Mouse (Mus musculus): ENCODE data around the gene Usp43. TPM values are rescaled to one million over a fixed set of nuclear protein-coding genes. Genes with fewer than 3 reads are reported as not detected.

Gene Usp43
- total RNA-seq, 2 experiments from 2014 or later: 1.7 to 2.9 TPM

DNA sequence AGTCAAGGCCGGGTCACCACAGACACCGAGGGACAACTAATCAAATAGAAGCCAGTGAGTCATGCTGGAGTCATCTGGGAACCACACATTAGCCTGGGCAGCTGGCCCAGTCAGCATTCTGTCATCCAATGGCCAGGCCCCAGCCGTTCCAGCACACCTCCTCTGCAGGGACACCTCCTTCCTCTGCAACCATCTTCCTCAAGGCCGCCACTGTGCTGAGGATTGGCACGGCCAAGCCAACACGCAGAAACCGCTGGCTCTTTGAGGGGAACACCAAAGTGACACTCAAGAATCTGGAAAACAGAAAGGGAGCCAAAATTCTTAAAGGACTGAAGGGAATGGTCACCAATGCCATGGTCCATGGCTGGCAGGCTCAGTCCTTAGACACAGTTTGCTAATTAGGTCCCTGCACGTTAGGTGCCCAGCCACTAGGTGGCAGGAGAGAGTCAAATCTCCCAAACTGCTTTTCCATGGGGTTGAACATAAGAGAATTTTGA, 24.8 kb downstream of the Usp43 start:
- DNase-seq: peak; percentile 89

DNA sequence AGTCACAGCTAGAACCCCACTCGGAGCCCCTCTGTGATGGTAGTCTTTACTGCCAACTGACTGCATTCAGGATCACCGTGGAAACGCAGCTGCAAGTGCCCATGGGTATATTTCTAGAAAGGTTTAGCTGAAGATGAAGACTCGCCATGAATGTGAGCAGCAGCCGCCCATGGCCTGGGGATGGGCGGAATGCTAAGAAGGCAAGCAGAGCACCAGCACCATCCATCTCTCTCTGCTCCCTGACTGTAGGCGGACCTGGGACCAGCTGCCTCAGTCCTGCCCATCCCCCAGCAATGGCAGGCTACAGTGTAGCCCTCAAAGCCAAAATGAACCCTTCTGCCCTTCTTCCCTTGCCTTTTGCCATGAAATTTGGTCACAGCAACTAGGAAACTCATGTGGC, 26.3 kb downstream of the Usp43 start:
- no peak for DNase-seq

DNA sequence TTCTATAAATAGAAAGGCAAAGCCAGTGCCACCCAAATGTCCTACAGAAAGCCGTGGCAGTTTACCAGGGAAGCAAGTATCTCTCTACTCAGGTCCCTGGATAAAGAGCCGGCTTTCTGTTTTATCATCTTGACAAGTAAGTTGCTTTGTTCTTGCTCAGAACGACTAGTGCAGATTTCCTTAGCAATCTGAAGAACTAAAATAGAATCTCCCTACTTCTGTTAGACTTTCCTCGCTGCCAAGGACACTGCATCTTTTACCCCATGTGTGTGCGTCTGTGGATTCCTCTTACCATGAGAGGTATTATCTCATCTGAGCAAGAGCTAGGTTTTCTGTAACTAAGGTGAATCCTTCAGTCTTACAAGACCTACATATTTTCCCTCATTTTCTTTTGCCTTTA, 33.4 kb downstream of the Usp43 start:
- no peak for DNase-seq

DNA sequence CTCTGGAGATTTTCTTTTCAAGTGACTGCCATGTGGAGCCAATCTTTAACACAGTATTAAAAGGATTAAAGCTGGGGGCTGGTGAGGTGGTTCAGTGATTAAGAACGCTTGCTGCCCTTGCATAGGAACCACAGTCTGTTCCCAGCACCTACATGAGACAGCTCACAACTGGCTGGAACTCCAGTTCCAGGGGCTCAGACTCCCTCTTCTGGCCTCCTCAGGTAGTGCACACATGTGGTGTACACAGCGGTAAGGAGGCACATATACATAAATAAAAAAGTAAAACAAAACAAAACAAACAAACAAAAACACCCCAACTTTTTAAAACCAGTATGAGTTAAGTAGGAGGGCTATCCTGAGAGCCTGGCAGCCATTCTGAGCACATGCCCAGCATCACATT, 36.0 kb downstream of the Usp43 start:
- no peak for DNase-seq

DNA sequence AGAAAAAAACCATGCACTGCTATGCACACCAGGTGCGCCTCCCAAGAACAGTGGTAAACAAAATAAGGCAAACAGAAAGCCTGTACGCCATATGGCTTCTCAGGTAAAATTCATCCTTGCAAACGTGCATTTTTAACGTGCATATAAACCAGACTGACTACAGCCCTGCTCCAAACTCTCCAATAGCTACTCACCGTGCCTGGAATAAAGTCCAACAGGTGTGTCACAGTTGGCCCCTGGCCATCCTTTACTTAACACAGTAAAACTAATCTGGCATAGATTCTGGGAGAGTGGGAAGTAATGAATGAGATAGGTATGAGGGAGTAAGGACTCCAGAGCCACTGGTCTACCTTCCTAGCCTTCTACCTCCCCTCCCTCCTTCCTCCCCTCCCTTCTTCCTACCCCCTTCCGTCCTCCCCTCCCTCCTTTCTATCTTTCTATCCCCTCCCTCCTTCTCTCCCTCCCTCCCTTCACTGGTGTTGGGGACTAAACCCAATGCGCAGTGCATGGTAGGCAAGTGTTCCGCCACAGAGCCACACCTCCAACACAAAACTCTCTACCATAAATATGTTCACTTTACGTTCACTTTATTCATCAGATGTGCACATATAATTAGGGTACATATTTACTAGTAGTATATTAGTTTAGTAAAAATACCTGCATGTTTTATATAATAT, 56.3 kb downstream of the Usp43 start:
- no peak for DNase-seq

DNA sequence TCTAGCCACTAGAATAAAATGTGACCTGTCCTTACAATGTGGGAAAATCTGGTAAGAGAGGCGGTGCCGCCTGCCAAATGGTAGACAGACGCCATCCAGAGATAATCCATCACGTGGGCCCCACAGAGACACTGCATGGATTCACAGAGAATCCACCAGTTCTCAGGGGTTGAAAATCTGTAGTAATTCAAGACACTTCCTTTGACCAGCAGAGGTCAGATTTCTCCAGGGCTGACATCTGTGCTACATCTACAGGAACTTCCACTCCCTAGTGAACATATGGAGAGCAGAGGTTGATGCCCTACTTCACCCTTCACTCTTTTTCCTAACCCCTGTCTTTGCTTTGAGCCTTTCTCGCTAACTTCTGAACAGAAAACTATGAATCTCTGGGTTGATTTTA, 56.9 kb downstream of the Usp43 start:
- no peak for DNase-seq

DNA sequence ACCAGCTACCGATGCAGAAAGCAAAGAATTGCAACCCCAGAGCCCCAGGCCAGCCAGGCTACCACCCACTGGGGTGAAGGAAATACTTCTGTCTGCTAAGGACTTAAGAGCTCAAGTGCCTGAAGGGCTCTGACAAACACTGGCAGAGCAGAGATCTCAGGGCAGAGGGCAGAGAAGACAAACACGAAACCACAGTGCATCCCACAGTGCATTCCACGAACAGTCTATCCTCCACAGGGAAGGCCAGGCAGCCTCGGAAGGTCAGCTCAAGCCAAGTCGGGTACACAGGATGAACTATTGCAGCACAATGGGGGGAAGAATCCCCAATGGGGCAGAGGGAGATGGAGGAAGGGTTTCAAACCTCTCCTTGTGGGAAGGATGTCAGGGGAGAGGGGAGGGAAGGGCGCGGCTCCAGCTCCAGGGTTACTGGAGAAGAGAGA, 60.5 kb downstream of the Usp43 start:
- DNase-seq: no peak

DNA sequence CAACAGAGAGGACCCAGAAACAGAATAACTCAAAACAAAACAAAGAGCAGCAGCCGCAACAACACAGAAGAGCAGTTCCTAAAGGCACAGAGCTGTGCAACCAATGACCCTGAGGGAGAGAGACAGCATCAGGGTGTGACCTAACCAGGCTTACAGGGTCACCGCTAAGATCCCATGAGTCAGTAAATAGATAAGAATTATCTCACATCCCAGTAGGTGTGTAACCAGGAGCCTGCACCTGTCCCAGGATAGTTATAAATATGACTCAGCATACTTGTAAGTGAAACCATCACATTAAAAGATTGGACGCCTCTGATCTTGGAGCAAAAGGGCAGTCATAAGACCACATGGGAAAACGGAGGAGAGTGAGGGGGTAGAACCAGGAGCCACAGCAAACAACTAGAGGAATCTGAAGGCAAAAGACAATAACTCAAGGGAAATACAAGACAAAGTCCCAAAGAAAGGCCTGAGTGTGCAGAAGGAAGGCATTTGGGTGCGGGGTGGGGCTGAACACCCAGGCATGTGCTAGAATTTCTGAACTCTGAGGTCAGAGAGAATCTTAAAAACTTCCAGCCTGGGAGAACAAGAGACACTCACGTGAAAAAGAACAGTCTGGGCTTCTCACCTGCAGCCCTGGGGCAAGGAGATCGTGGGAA, 61.1 kb downstream of the Usp43 start:
- DNase-seq: no peak

DNA sequence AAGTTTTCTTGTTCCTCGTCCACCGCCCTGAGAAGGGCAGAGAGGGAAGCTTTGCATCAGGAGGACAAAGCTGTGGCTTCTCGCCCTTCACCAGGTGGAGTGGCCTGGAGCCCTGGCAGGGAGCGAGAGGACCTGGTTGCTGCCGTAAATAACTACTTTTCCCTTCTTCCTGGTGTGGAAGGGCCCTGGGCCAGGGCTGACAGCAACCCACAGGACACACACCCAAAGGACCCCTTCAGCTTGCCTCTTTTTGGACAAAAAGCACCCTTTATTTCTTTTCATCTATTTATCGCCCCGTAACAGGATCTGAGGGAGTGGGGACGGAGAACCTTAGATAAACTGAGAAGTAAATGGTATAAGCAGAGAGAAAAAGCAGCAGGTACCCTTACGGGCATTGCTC, 63.4 kb downstream of the Usp43 start:
- no peak for DNase-seq

DNA sequence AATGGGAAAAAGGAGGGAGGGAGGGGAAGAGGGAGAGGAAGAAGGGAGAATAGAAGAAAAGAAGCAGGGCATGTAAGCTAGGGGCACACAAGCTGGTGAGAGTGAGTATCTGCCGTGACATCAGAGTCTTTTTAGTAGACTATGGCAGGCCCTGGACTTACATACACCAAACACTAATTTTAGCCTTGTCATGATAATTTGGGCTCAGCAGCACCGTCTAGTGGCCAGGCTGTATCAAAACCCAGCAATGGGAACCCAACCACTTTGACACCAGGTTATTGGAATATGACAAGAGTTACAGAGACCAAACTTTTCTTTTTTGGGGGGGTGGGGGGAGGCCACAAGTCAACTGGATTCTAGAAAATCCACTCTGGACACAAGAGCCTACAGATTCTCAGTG, 66.9 kb downstream of the Usp43 start:
- peak; percentile 56 for DNase-seq

DNA sequence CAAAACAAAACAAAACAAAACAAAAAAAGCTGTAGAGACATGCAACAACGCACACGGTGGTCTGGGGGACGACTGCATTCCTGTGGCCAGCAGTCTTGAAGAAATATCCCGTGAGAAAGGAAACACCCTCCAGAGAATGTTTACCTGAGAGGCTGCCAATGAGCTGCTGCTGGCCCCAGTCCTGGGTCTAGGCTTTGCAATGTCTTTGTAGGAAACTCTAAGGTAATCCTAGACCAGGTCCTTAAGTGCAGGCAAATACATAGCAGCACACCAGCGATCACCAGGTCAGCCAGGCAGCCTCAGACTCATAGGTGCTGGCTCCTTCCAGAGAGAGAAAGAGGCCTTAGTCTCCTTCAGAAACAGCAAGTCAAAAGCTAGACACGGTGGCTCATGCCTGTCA, 68.0 kb downstream of the Usp43 start:
- DNase-seq: no peak

DNA sequence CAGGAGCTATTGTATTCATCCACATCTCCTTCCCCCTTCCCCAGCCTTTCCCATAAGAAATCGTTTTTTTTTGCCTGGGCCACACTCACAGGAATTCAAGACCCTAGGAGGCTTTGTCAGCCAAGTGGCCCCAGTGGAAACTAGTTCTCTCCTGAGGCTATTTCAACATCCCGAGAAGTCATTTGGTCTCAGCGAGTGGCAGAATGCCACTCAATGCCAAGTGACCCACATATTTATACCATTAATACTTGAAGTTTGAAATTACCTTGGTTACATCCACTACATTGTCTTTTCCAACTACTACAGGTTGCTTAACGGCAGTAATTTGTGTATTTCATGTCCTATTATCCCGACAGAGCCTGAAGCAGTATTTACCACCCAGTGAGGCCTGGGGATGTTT, 70.2 kb downstream of the Usp43 start:
- no peak for DNase-seq

DNA sequence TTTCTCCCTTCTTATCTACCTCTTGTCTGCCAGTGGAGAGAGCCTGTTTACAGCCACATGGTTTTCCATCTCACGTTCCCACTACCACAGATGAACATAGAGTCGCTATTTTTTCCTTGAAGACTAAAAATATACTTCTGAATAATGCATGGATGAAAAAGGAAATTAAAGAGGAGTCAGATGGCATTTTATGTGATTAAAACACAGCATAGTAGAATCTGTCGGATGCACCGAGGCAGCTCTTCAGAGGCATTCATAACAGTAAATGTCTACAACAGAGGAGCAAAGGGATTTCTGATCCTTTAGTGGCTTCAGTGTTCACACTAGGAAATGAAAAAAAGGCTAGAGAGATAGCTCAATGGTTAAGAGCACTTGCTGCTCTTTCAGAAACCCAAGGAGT, 76.8 kb downstream of the Usp43 start:
- no peak for DNase-seq

DNA sequence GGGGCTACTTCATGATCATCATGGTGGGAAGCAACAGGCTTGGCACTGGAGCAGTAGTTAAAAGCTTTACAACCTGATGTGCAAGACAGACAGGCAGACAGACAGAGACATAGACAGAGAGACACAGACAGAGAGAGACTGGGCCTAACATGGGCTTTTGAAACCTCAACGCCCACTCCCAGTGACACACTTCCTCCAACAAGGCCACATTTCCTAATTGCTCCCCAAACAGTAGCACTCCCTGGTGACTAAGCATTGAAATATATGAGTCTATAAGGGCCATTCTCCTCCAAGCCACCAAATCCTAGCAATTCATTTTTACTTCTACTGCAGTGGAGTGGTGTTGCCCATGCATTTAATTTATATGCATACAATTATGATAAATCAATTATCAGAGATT, 82.1 kb downstream of the Usp43 start:
- DNase-seq: no peak

DNA sequence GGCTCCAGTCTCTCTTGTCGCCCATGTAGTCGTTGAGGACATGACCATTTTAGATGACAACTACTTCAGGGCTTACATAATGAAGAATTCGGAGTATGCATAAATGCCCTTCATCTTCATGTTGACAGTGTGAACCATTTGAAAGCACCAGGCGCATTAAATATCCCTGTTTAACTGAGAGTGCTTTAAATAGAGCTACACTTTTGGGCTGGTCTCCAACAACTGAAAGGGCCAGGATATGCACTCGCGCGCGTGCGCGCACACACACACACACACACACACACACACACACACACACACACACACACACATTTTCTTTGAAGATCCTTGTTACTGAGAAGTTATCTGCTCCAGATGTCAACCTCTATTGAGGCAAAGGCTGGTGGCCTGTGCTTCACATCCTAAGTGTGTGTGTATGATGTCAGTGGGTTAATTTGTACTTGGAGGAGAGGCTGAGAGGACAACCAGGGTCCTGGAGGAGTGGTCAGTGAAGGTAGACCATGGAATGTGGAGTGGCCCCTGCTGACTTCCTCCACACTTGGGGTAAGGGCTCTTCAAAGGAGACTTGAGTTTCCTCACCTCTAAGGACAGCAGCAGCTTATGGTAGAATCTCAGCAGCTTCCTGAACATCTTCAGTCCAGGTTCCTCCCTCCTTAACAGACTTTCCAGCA, 86.4 kb downstream of the Usp43 start:
- no peak for DNase-seq

DNA sequence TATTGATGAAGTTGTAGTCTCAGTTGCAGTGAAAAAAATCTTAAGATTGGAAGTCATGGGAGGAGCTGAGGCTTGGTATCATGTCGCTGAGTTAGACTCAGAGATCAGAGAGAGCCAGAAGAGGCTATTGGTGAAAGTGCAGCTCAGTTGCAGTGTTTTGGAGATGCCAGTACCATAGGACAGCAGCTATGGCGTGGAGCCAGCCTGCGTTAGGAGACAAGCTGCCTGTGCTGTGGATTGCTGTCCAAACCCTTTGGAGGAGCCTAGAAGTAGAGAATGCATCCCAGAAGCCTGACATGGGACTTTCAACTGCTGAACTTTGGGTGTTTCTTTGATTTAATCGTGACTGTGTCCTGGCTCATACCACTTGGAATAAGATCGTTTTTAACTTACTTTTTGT, 90.1 kb downstream of the Usp43 start:
- no peak for DNase-seq

DNA sequence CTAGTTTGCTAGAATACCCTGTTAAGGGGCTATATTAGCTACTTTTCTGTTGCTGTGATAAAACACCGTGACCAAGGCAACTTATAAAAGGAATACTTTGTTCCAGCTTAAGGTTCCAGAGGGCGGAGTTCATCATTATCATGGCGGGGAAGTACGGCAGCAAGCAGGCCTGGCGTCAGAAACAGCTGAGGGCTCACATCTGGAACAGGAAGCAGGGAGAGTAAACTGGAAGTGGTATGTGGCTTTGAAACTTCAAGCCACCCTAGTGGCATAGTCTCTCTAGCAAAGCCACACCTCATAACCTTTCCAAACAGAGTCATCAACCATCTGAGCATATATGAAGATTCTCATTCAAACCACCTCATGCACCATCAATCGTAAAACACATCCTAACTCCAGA, 92.4 kb downstream of the Usp43 start:
- no peak for DNase-seq

DNA sequence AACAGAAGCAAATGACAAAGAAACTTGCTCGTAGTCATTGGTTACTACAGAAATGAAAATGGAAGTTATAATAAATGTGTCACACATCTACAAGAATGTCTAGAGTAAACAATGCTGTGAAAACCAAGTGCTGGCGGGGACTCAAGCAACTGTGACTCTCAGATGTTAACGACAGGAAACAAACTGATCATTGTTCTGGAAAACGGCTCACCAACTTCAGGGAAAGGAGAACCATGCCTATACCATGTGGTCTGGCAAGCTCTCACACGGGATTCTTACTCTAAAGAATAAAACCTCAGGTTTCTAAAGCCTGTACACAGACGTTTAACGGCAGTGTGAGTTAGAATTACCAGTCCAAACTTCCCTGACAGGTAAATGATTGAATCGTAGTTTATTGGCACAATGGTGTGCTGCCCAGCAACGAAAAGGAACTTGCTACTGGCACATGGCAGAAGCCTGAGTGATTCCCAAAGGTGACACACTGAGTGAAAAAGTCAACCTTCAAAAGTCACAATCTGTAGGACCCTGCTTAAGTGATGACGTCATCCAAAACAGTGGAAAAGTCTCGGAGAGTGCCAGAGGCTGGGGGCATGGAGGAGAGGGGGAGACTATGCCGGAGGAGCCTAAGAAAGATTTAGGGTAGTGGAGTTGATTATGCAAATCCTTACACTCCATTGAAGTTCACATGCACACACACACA, 93.4 kb downstream of the Usp43 start:
- DNase-seq: no peak

DNA sequence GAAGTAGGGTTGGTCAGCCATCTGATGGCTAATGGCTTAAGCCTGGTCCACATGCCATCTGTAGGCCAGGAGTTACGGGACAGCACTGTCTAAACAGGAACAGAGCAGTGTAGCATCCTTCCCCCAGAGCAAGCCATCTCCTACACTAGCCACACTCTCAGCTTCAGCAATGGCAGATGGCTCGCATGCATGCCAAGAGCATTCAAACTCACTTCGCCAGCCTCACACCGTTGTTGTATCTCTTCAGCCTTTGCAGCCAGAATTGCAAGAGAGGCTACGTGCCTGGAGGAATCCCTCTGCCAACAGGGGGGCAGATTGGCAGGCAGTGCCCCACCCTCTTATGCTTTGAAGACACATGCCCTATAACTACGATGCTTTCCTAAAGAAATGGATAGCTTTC, 100.4 kb downstream of the Usp43 start:
- no peak for DNase-seq

DNA sequence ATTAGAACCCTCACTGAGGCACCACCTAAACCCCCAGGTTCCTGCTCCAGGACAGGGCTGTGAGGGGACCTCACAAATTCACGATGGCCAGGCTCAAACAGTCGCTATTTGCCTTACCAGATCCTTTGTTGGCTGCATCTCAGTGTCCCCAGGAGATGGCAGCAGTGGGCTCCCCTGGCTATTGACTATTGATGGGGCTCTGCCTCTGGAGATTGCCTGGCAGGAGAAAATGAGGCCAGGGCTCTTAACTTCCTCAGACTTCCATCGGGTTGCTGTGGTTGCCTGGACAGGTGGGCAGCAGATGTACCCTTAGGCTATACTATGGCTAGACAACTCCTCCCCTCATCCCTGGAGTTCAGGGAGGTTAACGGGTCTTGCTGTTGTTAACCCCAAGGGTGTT, 101.7 kb downstream of the Usp43 start:
- DNase-seq: peak; percentile 61

DNA sequence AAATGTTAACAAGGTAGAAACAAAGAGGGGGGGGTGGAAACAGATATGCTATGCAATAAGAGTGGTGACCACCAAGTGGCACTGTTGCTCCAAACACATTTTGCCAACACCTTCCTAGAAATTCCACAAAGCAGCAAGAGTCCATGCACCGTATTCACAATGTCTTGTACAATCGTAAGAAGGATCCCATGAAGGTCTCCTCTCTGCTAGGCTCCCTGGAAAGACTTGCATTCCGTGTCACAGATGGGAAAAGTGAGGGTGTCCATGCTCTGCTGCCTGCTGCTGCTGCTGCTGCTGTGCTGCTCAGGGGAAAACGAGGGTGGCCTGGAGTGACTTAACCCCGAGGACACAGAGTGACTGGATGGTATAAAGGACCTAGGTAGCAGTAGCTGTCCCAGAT, 102.3 kb downstream of the Usp43 start:
- DNase-seq: peak; percentile 41

DNA sequence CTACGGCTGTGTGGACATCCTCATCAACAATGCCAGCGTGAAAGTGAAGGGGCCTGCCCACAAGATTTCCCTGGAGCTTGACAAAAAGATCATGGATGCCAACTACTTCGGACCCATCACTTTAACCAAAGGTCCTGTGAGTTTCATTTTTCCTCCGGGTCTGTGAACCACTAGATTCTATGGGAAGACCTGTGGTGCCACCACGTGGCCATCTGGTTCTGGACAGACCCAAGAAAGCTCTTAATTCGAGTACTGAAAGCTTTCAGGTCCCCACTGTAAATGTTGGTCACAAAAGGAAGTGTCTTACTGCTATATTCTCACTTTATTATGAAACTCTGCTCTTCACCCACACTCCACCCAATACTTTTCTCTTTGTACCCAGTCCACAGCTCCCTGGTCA, 110.4 kb downstream of the Usp43 start:
- DNase-seq: peak; percentile 24

DNA sequence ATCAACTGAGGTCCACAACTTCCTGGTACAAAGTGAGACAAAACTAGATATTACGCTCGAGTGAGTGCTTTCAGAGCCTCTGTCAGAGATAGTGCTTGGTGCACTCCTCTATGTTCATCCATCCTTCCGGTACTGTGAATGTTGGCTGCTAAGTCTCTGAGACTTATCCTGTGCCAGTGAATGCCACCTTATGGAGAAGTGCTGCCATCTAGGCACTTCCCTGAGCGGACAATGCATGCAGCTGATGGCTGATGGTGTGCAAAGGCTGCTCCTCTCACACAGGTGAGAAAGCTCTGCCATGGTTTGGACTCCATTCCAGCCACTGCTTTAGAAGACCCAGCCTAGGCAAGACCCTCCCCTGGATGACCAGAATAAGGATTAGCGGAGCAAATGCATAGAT, 113.9 kb downstream of the Usp43 start:
- no peak for DNase-seq

All from adrenal gland, postnatal 10 days (tissue).